Mouse (Mus musculus): ENCODE measurements around the gene Tradd. TPM values are rescaled to one million over a fixed set of nuclear protein-coding genes. Genes with fewer than 3 reads are reported as not detected.
A peak's percentile ranks its signal among the peaks of the same experiment; 100 is the strongest.

Tradd gene
- polyA plus RNA-seq (2017; shearing (Covaris generic)), result 10 to 100 TPM; 58.1 to 76.0 TPM

DNA sequence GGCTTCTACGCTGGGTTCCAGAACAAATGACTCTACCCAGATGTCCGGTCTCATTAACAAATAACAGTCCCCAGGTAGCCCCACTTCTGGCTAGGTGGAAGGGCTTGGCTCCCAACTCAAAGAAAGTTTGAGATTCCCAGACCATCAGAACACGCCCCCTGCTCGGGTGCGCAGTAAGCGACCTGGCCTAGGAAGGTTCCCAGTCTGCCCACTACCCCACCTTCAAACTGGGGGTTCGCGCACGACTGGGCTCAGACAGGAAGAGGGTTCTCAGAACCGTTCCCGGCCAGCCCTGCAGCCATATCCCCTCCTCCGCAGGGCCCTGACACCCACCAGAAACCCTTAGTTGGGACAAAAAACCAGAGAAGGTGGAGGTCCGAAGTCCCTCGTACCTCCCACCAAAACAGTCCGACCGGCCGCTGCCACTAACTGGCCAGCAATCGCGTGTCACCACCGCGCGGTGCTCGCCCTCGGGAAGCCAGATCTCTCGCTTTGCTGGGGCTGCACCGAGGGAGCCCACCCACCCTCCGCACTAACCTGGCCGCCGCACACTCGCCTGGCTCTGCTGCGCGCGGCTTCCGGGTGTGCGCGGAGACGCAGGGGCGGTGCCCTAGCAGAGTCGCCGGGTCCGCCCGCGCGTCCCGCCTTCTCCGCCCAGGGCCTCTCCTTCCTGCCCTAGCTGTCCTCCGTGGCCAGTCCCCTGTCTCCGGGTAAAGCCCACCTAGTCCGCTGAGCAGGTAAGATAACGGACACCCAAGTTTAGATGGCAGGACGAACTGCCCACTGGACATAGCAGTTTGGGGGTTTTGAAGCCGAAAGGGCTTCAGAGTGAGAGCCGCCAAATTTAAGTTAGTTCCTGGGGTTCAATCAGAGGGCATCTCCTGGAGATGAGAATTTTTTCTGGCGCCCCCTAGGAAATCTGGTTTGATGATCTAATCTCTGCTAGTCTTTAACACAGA lies at the start of gene Tradd, which contains the start of gene Fbxl8:
Gene Tradd, minus strand, starts transcription at position 586 of the 959 bp plus-strand sequence.
Gene Fbxl8, plus strand, starts transcription at position 625 of the 959 bp plus-strand sequence.
- peak; percentile 72 for ATAC-seq

DNA sequence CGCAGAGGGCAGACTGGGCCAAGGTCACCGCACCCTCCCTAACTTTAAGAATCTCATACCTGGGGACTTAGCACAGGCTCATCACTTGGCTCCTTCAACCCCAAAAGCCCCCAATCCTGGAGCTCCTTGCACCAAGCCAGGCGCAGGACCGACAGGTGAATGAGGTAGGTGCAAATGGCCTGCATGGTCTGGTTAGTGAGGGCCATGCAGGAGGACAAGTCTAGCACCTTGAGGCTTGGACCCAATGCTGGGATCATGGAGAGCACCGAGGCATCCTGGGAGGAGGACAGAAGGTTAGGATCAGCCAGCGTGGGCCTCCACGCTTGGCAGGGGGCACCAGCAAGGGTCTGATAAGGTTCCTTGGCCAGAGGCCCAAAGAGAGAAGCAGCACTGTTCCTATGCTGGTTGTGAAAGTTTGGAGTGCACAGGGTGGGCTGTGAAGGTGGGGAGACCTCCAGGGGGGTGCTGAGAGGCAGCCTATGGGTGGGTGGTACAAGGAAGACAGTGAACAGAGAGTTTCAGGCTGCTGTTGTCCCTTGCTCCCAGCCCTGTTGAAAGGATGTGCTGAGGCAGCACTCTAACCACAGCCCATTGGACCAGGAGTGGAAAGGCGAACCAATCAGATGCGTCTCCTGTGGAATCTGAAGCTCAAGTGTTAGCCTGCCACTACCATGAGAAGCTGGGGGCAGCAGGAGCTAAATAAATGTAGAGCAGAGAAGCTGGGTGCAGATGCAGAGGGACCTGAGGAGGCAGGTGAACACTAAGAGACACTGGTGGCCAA lies 49.4 kb upstream of the Tradd start:
- no peak for ATAC-seq

- no peak for ATAC-seq
Observed at GRCm38 (mm10) chr8:105312891-105313481, 48.6 kb upstream of the Tradd start.

GRCm38 (mm10) chr8:105311718-105312117 lies 47.3 kb upstream of the Tradd start:
- no peak for ATAC-seq

DNA sequence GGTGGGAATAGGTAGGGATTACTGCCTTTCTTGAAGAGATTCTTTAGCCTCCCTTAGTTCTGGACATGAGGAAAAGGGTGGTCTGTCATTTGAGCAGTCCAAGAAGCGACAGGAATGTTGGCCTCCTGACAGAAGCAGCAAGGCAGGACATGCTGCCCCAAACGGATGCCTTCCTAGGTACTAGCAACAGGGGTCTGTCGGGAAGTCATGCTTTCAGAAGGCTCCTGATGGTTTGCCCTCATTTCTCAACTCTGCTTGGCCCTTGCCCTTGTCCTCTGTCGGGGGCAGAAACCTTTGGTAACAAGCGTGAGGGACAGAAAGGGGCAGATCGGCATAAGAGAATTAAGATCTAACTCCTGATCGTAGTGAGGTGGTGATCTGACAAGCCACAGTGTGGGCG lies 45.7 kb upstream of the Tradd start:
- no peak for ATAC-seq

- no peak for ATAC-seq
Observed at GRCm38 (mm10) chr8:105309142-105309847, 44.9 kb upstream of the Tradd start.

GRCm38 (mm10) chr8:105308428-105308827 lies 44.0 kb upstream of the Tradd start:
- ATAC-seq, result no peak

DNA sequence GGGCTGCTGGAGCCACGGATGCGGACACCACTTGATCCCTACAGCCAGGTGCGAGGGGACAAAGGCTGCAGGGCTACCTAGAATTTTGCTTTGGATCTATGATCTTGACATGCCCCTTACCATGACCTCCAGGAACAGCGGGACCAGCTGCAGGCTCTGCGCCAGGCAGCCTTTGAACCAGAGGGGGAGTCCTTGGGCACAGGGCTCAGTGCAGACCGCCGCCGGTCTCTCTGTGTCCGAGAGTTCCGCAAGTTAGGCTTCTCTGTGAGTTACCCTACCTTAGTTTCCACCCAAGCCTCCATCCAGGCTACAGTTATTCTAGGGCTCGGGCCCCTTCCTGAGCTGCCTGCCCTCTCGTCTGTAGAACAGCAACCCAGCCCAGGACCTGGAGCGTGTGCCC lies 43.3 kb upstream of the Tradd start:
- no peak for ATAC-seq

GRCm38 (mm10) chr8:105306146-105306691 lies 41.8 kb upstream of the Tradd start:
- ATAC-seq, result peak; percentile 20

DNA sequence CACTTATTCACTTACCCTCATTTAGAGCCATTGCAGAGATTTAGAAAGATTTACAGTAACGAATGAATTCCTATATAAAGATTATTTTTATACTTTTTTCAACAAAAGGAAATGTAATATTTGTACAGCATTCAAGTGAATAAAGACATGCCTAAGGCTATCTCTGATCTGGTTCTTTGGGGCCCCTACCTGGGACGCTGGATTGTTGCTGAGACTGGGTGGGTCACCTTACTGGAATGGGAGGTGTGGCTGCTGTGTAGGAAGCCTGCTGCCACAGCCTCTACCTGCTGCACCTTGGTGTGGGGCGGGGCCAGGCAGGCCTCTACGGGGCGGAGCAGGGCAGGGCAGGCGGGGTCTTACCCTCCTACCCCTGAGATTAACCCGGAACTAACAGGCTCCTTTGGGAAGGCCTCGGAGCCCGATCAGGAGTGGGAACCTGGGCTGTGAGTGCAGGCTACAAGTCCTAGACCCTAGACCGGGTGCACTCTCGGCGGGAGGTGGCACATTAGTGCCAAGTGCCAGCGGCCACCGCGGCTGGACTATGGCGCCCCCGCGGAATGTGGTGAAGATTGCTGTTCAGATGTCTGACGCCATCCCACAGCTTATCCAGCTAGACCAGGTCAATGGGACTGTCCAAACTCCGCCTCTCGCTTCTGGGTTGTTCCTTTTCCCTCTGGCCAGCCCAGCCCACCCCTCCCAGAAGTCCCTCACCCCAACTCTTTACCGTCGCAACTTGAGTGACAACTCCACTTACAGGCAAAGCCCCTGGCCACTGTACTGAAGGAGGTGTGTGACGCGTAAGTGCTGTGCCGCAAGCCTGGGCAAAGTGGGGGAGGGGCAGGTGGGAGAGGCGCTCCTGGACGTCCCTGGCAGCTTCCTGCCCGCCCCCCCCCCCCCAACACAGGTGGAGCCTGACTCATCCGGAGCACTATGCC lies 41.1 kb upstream of the Tradd start, which contains the start of gene Elmo3:
Gene Elmo3, plus strand, starts transcription at position 391 of the 935 bp plus-strand sequence.
- peak; percentile 46 for ATAC-seq

DNA sequence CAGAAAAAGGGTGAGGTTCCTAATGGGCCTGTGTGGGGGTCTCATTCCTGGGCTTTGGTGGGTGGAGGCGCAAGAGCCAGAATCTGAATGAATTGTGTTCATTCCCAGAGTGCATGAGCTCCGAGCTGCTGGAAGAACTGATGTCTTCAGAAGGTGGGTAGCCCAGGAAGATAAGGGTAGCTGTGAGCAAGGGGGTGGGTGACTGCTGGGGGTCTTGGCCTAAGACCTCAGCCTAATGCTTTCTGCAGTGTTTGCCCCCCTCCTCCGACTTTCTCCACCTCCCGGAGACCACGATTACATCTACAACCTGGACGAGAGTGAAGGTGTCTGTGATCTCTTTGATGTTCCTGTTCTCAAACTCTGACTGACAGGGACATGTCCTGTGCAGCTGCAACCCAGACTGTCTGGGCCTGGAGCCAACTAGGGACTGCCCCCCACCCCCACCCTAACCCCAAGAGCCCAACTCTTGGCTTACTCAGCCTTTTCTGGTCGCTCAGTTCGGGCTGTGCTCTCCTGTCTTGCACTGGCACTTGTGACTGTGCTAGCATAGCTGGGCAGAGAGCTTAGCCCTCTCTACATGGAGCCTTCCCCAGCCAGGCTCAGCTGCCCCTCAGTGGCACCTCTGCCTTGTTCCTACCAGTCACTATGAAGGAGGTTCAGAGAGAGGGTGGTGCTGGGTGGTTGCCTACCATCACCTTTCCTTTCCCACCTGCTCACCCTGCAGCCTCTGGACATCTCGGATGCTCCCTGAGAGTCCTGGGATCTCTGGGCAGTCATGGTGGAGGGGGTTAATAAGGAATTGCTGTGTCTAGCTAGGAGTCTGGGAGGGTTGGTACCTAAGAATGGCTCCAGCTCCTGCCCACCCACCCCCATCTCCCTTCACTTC lies 40.2 kb upstream of the Tradd start:
- peak; percentile 68 for ATAC-seq

GRCm38 (mm10) chr8:105303874-105304273 lies 39.5 kb upstream of the Tradd start:
- no peak for ATAC-seq

GRCm38 (mm10) chr8:105303396-105303795 lies 39.0 kb upstream of the Tradd start:
- ATAC-seq, result no peak

DNA sequence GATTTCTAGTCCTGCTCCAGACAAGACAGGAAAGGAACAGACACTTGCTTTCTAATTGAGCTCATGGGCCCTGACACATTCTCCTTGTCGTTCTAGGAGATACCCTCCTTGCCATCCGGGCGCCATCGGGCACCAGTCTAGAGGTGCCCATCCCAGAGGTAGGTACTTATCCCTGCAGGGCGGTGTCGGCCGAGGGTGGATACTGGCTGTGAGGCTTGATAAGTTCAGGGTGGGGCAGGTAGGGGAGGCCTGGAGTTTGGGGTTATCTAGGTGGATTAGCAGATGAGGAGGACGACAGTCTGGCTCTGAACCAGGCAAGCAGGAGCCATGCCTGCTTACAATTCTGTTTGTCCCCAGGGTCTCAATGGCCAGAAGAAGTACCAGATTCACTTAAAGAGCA lies 35.6 kb upstream of the Tradd start:
- ATAC-seq, result no peak

- ATAC-seq, result no peak
Observed at GRCm38 (mm10) chr8:105298351-105299252, 34.2 kb upstream of the Tradd start.

GRCm38 (mm10) chr8:105297511-105298192 lies 33.2 kb upstream of the Tradd start, which contains the start of gene E2f4:
Gene E2f4, plus strand, starts transcription at chr8:105297663.
- peak; percentile 98 for ATAC-seq

DNA sequence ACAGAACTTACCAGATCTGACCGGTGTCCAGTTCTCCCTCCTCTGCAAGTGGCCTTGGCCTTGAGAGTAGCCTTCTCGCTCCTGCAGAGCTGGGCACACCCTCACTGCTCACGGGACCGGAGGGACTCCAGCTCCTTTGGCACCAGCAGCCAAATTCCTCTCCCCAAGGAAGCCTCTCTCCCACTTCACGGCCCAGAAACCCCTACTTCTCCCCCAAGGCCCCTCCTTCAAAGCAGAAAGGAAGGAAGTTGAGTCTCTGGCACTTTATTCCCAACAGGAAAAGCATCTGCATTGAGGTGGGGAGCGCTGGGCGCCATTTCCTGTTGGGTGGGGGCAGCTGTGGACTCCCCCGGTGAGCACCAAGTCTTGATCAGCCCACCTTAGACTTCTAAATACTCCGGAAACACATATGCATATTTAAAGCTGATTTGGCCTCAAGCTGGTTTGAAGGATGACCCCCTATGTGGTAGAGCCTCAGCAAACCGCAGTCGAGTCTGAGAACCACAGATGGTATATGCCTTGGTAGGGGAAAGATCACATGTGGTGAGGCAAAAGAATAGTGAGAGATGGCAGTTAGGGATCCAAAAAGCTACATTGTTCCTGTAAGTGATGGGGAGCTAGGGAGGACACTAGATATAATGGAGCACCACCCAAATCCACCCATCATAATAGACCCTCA lies 31.6 kb upstream of the Tradd start, which contains the start of gene Exoc3l:
Gene Exoc3l, minus strand, starts transcription at position 207 of the 679 bp plus-strand sequence.
- no peak for ATAC-seq

Measured in CD4-positive, CD25-positive, alpha-beta regulatory T cell, adult 4 months (primary cell).